Mouse (Mus musculus): ENCODE data around the gene 0610009B22Rik.

GRCm38 (mm10) chr11:51721066-51721465 lies 32.4 kb upstream of the 0610009B22Rik start:
- TF ChIP-seq POLR2A (IDR thresholded peaks at IDR 0.05; ENCODE audit: insufficient read length, low read depth) (no peak), MYOD1 (IDR thresholded peaks at IDR 0.05; ENCODE audit: control insufficient read depth in 1 of 3, insufficient read length in 2 of 3, low read depth in 2 of 3) (no peak), E2F4 (IDR thresholded peaks at IDR 0.05; ENCODE audit: insufficient read depth) (no peak)
